Mouse (Mus musculus) liver, postnatal 0 days (tissue): ENCODE measurements around the gene Pgr15l.

Source experiments
- CTCF ChIP-seq: sonication (generic); IDR thresholded peaks from 2 replicates; pipeline ENCODE4 v1.5.1; 2016; ENCODE audit warnings: antibody characterized with exemption, low read depth
- EP300 ChIP-seq: IDR thresholded peaks from 2 replicates; pipeline ENCODE4 v1.6.1; 2016; ENCODE audit warnings: antibody characterized with exemption, low read depth, mild to moderate bottlenecking

GRCm38 (mm10) chrX:97069816-97070215 lies 2.6 kb upstream of the Pgr15l start:
- no peak for TF ChIP-seq EP300
- TF ChIP-seq CTCF = no peak
